Mouse (Mus musculus): ENCODE measurements at regions not wholly inside any gene's neighbourhood (a gene's known extent, or its start where the extent isn't known, plus 50 kb on each side); places are given as distances from the start of the nearest gene placed in this dataset.

GRCm38 (mm10) chr7:133212328-133212727 lies 88.2 kb upstream of the Ctbp2 start:
- no peak for TF ChIP-seq TCF3 (IDR thresholded peaks at IDR 0.05; ENCODE audit: insufficient read length, low read depth)
- TF ChIP-seq POLR2A (IDR thresholded peaks at IDR 0.05; ENCODE audit: insufficient read length, low read depth), result no peak
- TF ChIP-seq E2F4 (IDR thresholded peaks at IDR 0.05; ENCODE audit: insufficient read depth), result no peak
- no peak for TF ChIP-seq USF1 (IDR thresholded peaks at IDR 0.05; ENCODE audit: low read depth)
- no peak for TF ChIP-seq SRF (IDR thresholded peaks at IDR 0.05; ENCODE audit: control insufficient read depth, insufficient read length, low read depth)
